Mouse (Mus musculus): ENCODE results near the gene Gse1.
A peak's percentile ranks its signal among the peaks of the same experiment; 100 is the strongest.

Gse1 gene

GRCm38 (mm10) chr8:120227891-120228591 is at the start of gene Gse1:
Gse1 (plus strand) TSS chr8:120228456.
- DNase-seq (ENCODE audit: low spot score): peak; percentile 84

GRCm38 (mm10) chr8:120179027-120179431 is 49.2 kb upstream of the Gse1 start:
- peak; percentile 95 for DNase-seq (ENCODE audit: low spot score)

DNA sequence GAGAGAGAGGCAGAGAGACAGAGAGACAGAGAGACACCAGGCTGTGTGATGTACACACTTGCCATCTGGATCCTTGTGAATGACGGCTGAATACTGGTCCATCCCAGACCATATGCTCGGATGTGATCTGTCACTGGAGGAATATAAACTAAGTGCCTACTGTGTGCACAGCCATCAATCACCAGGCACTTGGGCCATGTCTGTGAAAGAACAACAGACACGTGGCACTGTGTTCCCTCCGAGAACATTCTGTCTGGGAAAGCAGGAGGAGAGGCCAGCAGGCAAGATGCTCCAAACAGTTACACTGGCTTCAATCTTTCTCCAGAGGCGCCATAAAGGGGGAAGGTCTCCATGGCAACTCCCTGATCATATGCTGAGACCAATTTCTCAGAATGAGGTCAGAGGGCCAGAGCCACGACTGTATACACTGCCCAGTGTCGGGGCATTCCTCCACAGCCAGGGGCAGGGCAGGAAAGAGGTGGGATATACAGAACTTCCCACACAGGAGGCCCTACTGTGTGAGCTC is 47.7 kb upstream of the Gse1 start:
- DNase-seq (ENCODE audit: low spot score): no peak

GRCm38 (mm10) chr8:120181274-120181673 is 47.0 kb upstream of the Gse1 start:
- DNase-seq (ENCODE audit: low spot score): no peak

DNA sequence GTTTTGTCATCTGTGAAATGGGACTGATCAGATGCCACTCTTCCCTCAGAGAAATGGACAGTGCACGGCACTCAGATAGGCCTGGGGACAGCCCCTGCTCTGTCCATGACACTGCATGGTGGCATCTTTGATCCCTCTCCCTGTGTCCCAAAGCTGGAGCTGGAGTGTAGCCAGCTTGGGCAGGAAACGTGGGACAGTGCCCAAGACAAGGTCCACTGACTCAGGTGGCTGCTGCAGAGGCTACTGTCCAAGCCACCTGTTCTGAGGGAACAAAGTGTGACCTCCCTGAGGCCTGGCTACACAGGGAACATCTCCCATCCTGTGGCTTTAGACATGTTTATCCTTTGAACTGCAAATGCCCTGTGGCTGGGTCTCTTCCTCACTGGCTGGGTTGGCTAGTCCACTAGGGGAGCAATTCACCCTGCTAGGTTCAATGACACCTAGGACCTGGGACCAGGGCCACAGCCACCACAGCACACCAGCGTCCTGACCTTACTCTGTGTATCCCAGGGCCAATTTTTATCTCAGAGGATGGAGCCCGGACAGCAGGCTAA is 46.3 kb upstream of the Gse1 start:
- DNase-seq (ENCODE audit: low spot score): no peak

- DNase-seq (ENCODE audit: low spot score): no peak
Observed at GRCm38 (mm10) chr8:120184366-120184765, 43.9 kb upstream of the Gse1 start.

DNA sequence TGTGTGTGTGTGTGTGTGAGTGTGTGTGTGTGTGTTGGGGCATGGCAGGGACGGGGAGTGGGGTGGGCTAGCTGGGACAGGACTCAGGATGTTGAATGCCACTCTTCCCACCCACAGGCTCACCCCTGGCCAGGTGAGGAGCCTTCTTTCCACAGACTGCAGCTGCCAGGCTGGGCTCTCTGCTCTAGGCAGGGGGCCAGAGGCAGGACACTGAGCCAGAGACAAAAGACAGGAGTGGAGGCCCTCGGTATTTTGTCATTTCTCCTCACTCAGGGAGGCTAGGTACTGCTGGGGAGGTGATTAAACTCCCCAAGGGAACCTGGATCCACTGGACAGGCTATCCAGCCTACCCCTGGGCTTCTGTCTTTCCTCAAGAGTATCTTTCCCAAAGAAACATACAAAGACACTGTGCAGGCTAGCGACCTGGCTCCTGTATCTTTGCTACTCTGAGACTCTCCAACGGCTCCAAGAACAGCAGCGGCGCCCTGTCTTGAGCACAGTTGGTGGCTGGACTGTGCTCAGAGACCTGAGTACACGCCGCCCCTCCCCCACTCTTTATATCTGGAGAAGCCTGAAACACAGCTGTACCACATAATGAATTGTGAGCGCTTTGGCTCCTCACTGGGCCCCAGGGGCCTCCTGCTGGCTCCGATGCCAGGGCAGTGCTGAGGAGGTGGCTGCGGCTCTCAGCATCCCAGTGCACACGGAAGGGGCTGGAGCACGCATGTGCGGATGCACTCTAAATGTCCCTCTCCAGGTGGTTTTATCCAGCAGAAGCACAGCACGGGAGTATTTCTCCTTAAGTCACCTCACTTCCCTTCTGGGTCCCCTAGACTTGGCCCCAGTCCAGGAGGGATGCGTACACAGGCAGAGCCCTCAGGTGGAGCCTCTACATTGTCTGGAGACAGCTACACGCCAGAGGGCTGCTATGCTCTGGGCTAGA is 43.1 kb upstream of the Gse1 start:
- no peak for DNase-seq (ENCODE audit: low spot score)

DNA sequence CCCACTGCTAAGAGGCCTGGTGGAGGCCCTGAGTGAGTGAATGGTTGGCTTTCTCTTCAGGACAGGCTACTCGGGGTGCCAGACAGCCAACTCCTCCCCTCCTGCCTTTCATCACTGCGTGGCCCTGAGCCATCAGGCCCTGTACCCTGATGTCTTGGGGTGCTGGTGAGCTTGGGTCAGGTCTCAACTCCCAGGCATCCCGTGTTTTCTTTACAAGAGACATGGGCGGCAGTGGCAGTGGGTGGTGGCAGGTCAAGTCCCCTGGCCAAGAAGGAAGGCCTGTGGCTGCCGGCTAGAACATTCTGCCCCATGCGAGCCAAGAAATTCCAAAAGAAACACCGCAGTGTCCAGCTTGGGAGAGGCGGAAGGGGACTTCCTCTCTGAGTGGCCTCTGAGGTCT is 41.8 kb upstream of the Gse1 start:
- peak; percentile 70 for DNase-seq (ENCODE audit: low spot score)

- no peak for DNase-seq (ENCODE audit: low spot score)
Observed at GRCm38 (mm10) chr8:120188510-120188909, 39.7 kb upstream of the Gse1 start.

DNA sequence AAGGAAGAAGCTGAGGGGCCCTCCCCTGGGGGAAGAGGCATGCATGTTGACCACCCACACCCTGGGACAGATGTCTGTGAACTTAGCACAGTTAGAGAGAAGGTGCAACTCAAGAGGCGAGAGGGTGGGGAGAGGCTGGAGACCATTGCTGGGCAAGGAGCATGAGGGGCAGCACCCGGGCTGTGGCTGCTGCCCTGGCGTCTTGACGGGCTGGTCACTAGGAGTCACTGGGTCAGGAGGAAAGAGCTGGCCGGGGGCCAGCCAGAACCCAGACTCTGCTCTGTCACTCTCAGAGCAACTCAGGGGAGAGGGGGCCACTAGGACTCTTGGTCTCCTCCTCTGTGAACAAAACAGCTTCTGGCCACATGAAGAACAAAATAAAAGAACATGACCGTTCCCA is 38.8 kb upstream of the Gse1 start:
- peak; percentile 49 for DNase-seq (ENCODE audit: low spot score)

- DNase-seq (ENCODE audit: low spot score): no peak
Observed at GRCm38 (mm10) chr8:120190107-120190809, 38.0 kb upstream of the Gse1 start.

- DNase-seq (ENCODE audit: low spot score): peak; percentile 97
Observed at GRCm38 (mm10) chr8:120190810-120191413, 37.3 kb upstream of the Gse1 start.

- peak; percentile 50 for DNase-seq (ENCODE audit: low spot score)
Observed at GRCm38 (mm10) chr8:120191633-120192032, 36.6 kb upstream of the Gse1 start.

GRCm38 (mm10) chr8:120192118-120192517 is 36.1 kb upstream of the Gse1 start:
- DNase-seq (ENCODE audit: low spot score): no peak

- no peak for DNase-seq (ENCODE audit: low spot score)
Observed at GRCm38 (mm10) chr8:120201351-120201750, 26.9 kb upstream of the Gse1 start.

DNA sequence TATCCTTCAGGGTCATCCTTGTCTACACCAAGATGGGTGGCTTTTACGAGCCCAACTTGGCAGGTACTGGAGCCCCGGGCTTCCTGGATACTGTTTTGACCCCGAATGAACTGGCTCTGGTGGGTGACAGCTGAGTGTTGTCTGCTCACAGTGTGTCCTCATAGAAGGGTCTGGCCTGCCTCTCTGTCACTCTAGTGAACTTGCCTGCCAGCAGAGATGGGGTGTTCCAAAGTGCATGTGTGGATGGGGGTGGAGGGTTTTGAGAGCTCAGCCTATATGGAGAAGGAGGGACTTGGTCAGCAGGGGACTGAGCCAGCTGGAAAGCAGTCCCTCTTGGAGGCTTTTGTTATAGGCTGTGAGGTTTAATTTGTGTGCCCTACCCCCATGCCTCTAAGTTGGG is 25.7 kb upstream of the Gse1 start:
- DNase-seq (ENCODE audit: low spot score): no peak

GRCm38 (mm10) chr8:120204736-120205360 is 23.4 kb upstream of the Gse1 start:
- DNase-seq (ENCODE audit: low spot score): peak; percentile 56

DNA sequence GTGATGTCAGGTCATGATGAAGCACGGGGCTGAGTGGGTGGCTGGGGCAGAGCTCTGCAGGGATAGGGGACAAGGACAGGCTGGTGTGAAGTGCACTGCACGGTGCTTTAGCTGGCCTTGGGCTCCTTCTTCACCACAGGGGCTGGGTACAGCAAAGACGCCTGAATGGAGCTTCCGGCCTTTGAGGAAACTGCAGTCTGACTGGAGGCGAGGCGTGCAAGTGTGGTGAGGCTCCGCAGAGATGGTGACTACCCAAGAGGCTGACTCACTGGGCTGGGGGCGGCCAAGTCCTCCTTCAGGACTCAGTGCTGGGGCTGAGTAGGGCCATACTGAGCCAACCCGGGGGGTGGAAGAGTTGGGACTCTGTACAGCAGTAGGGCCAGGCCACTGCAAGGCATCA is 22.3 kb upstream of the Gse1 start:
- no peak for DNase-seq (ENCODE audit: low spot score)

- DNase-seq (ENCODE audit: low spot score): no peak
Observed at GRCm38 (mm10) chr8:120207364-120207763, 20.9 kb upstream of the Gse1 start.

DNA sequence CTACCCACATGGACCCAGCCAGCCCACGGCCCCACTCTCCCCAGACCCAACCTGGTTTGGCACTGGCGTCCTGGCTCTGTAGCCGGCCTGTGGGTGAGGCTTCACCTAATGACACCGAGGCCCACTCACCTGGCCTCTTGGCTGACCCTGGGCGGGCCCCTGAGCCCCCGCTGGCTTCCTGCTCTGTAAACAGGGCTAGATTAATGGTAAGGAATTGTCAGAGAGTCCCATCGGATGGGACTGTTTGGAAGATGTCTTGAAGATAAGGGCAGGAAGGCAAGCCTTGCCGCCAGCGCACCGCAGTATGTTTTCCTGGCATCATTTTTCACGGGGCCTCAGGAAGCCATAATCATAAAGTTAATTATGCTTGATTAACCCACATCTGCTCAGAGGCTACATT is 20.1 kb upstream of the Gse1 start:
- DNase-seq (ENCODE audit: low spot score): no peak

GRCm38 (mm10) chr8:120211345-120211744 is 16.9 kb upstream of the Gse1 start:
- DNase-seq (ENCODE audit: low spot score): no peak
